Mouse (Mus musculus): ENCODE data around the gene Lrrc8a.

The Lrrc8a gene

GRCm38 (mm10) chr2:30299525-30299924 is 62.0 kb downstream of the Lrrc8a start:
- no peak for DNase-seq (ENCODE audit: low read depth, low spot score)

GRCm38 (mm10) chr2:30299966-30300365 is 62.5 kb downstream of the Lrrc8a start:
- no peak for DNase-seq (ENCODE audit: low read depth, low spot score)

GRCm38 (mm10) chr2:30306087-30306486 is 68.6 kb downstream of the Lrrc8a start:
- no peak for DNase-seq (ENCODE audit: low read depth, low spot score)

- DNase-seq (ENCODE audit: low read depth, low spot score), result no peak
These were observed 71.8 kb downstream of the Lrrc8a start for GRCm38 (mm10) chr2:30309351-30309750.

- no peak for DNase-seq (ENCODE audit: low read depth, low spot score)
These were observed 74.0 kb downstream of the Lrrc8a start for GRCm38 (mm10) chr2:30311481-30311880.

All from WW6 (cell line).